Comparison of ENCODE assay signal across 16 mouse cellular contexts in genomic region chr4:116666625-116667024, GRCm38 (mm10).
"Had no signal": no experiment of that assay in that cellular context is flagged by ENCODE, and none has a peak within 500 bp of the region (broad histone marks: within the 10 kb centered on the region; RNA-seq: fewer than 3 reads in every experiment).

No protein-coding gene starts in this region.

- H3K4me1 ChIP-seq: limb, embryonic 12.5 days; lung, embryonic 15.5 days; midbrain, embryonic 12.5 days; neural tube, embryonic 15.5 days had no signal

- H3K9me3 ChIP-seq: kidney, embryonic 15.5 days; limb, embryonic 12.5 days; liver, embryonic 13.5 days; lung, embryonic 15.5 days; midbrain, embryonic 12.5 days; neural tube, embryonic 15.5 days had no signal

- H3K4me2 ChIP-seq: kidney, embryonic 15.5 days; limb, embryonic 12.5 days; liver, embryonic 13.5 days; lung, embryonic 15.5 days; midbrain, embryonic 12.5 days; neural tube, embryonic 15.5 days had no signal

- DNase-seq: kidney, postnatal 25 days; layer of hippocampus, adult 9-11 months; layer of hippocampus, postnatal 36 days; liver; liver, embryonic 13.5 days; liver, postnatal 0 days; lung, postnatal 14 days; right cerebral cortex, adult 18-20 months; right cerebral cortex, postnatal 25 days had no signal

- H3K27ac ChIP-seq: kidney, embryonic 15.5 days; limb, embryonic 12.5 days; liver, embryonic 13.5 days; lung, embryonic 15.5 days; midbrain, embryonic 12.5 days; neural tube, embryonic 15.5 days; stomach, postnatal 0 days had no signal

- H3K4me3 ChIP-seq: kidney, embryonic 15.5 days; limb, embryonic 12.5 days; liver, embryonic 13.5 days; lung, embryonic 15.5 days; midbrain, embryonic 12.5 days; neural tube, embryonic 15.5 days had no signal

- H3K27me3 ChIP-seq: kidney, embryonic 15.5 days; limb, embryonic 12.5 days; liver, embryonic 13.5 days; lung, embryonic 15.5 days; midbrain, embryonic 12.5 days; neural tube, embryonic 15.5 days had no signal

- H3K9ac ChIP-seq: kidney, embryonic 15.5 days; limb, embryonic 12.5 days; liver, embryonic 13.5 days; liver, postnatal 0 days; lung, embryonic 15.5 days; midbrain, embryonic 12.5 days; neural tube, embryonic 15.5 days had no signal

- H3K36me3 ChIP-seq: kidney, embryonic 15.5 days; limb, embryonic 12.5 days; liver, embryonic 13.5 days; lung, embryonic 15.5 days; midbrain, embryonic 12.5 days; neural tube, embryonic 15.5 days had no signal

- ATAC-seq: liver, postnatal 0 days; midbrain, embryonic 16.5 days had no signal
